Mouse (Mus musculus) activated CD4-positive, CD25-positive, alpha-beta regulatory T cell, adult 9 weeks (primary cell): ENCODE data around the gene Fam89a. TPM values are rescaled to one million over a fixed set of nuclear protein-coding genes. Genes with fewer than 3 reads are reported as not detected.

Experiments used
- polyA plus RNA-seq: library from polyadenylated mRNA; unstranded; fragments of 100-300 nt; shearing (Covaris generic); gene quantifications from one replicate; pipeline ENCODE4 v1.2.1, GENCODE M21; 2017

The Fam89a gene
- polyA plus RNA-seq, result 1.8 TPM

DNA sequence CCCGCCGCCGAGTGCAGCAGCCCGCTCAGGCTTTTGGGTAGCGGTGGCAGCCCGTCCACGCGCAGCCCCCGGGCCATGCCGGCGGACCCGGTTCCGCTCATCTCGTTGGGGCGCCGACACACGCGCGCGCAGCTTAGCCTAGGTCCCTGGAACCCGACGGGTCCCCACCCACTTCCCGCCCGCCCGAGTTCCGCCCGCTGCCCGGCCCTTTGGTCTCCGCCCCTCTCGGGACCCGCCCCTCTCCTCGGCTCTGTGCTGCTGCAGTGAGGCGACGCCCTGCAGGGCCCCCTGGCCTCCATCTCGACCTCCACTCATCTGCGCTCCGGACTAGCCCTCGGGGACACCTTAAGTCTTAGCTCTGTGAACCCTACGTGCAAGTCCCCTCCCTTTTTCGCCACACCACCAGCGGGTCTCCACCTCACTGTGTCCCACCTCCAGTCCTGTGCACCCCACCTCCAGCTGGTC, at the start of gene Fam89a:
Fam89a (minus strand) TSS at position 124 of the 465 bp plus-strand sequence.

DNA sequence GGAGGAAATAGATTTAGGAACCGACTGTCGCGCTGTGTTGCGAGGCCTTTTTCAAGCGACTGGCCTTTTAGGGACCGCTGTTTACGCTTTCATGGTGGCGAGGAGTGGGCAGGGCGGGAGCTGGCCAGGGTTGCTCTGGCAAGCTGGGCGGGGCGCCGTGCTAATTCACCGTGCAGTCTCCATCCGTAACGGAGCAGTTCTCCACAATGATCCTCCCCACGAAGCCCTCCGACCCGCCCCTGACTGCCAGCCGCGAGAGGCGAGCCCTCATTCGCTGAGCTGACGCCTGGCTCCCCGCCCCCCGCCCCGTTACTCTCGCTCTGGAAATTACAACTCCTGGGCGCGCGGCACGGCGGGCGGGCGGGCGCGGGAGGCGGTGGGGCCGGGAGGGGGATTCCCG, 41.1 kb upstream of the Fam89a start, which contains the start of gene Trim67:
Trim67 (plus strand) TSS at position 385 of the 400 bp plus-strand sequence.

DNA sequence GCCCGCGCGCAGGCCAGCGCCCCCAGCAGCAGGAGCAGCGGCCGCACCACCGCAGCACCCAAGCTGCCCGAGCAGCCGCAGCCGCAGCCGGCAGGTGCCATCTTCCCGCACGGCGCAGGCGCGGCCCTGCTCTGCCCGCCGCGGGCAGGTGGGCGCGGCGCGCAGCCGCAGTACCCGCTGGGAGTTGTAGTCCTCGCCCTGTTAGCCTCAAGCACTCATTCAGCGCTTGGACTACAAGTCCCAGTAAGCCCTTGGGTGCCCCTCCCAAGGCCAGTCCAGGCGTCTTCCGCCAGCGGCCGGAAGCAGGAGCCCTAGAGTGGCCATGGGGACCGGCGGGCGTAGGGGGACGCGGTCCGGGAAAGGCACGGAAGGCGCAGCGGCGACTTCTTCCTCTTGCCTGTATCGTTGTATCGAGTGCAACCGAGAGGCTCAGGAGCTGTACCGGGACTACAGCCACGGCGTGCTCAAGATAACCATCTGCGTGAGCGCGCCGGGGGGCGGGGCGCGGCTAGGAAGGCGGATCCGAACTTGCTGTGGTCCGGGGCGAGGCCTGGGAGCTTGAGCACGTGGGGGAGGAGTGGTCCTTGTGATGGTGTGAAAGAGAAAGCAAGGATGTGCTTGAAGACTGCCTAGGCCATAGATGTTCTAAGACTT, 29.6 kb downstream of the Fam89a start, which contains the start of the genes Ttc13 and Arv1:
Ttc13 (minus strand) TSS at position 122 of the 654 bp plus-strand sequence.
Arv1 (plus strand) TSS at position 278 of the 654 bp plus-strand sequence.

Other genes starting within 250 kb of the Fam89a start
- 73.1 TPM for gene Cog2, start 231.1 kb downstream of the Fam89a start, polyA plus RNA-seq
- gene Agt, start 182.1 kb downstream of the Fam89a start, polyA plus RNA-seq, result not detected
- gene Capn9, start 175.7 kb downstream of the Fam89a start, polyA plus RNA-seq, result not detected
- gene 2310022B05Rik, start 88.5 kb downstream of the Fam89a start, polyA plus RNA-seq, result 0.84 TPM
- gene Ttc13, start 29.8 kb downstream of the Fam89a start, polyA plus RNA-seq, result 32.4 TPM
- 21.2 TPM for gene Arv1, start 29.7 kb downstream of the Fam89a start, polyA plus RNA-seq
- gene Trim67, start 41.3 kb upstream of the Fam89a start, polyA plus RNA-seq, result not detected
- 112 TPM for gene Gnpat, start 111.2 kb upstream of the Fam89a start, polyA plus RNA-seq
- gene 2810004N23Rik, start 111.3 kb upstream of the Fam89a start, polyA plus RNA-seq, result 34.8 TPM
- gene Exoc8, start 145.9 kb upstream of the Fam89a start, polyA plus RNA-seq, result 2.3 TPM
- gene Sprtn, start 146.1 kb upstream of the Fam89a start, polyA plus RNA-seq, result 3.1 TPM
- gene Egln1, start 197.5 kb upstream of the Fam89a start, polyA plus RNA-seq, result 4.4 TPM